Mouse (Mus musculus) liver, embryonic 16.5 days (tissue): ENCODE results near the gene Psme1. TPM values are rescaled to one million over a fixed set of nuclear protein-coding genes. Genes with fewer than 3 reads are reported as not detected.

ENCODE experiments used
- ATAC-seq: fragments of 200-750 bp; cut with Nextera tagmentation; 2 replicates; pipeline ENCODE4 v1.8.0; 2017; ENCODE audit warnings: low read depth, mild to moderate bottlenecking, moderate number of reproducible peaks, moderate library complexity
- H3K27ac ChIP-seq: fragments of 300-500 bp; sonication (generic); 2 replicates; pipeline ENCODE4 v1.5.1; 2014; ENCODE audit warnings: mild to moderate bottlenecking, low read length
- H3K27me3 ChIP-seq: fragments of 300-500 bp; sonication (generic); 2 replicates; pipeline ENCODE4 v1.6.1; 2014; ENCODE audit warnings: low read depth, low read length, mixed read lengths; ENCODE audit not compliant: control insufficient read depth, insufficient read depth
- H3K36me3 ChIP-seq: fragments of 300-500 bp; sonication (generic); 2 replicates; pipeline ENCODE4 v1.6.1; 2014; ENCODE audit warnings: mild to moderate bottlenecking; ENCODE audit not compliant: control insufficient read depth, insufficient read depth
- H3K4me1 ChIP-seq: fragments of 300-500 bp; sonication (generic); 2 replicates; pipeline ENCODE4 v1.6.1; 2014; ENCODE audit warnings: low read depth, low read length, mixed read lengths; ENCODE audit not compliant: control insufficient read depth
- H3K4me2 ChIP-seq: fragments of 300-500 bp; sonication (generic); 2 replicates; pipeline ENCODE4 v1.6.1; 2014; ENCODE audit warnings: low read depth, low read length, mixed read lengths
- H3K4me3 ChIP-seq: fragments of 300-500 bp; sonication (generic); 2 replicates; pipeline ENCODE4 v1.5.1; 2014; ENCODE audit warnings: low read depth, mild to moderate bottlenecking, low read length
- H3K9ac ChIP-seq: fragments of 300-500 bp; sonication (generic); 2 replicates; pipeline ENCODE4 v1.6.1; 2014; ENCODE audit warnings: low read depth, low read length
- H3K9me3 ChIP-seq: fragments of 300-500 bp; sonication (generic); replicated peaks from 2 replicates; pipeline ENCODE4 v1.6.1; 2016; ENCODE audit warnings: low read length; ENCODE audit not compliant: control insufficient read depth
- WGBS: fragments of 180-500 bp; shearing (Covaris S2); extraction: QIAGEN DNeasy Blood & Tissue Kit; methylation state at CpG from one replicate; pipeline ENCODE4 v1.1.7; 2014; ENCODE audit not compliant: insufficient replicate concordance; 5-methylcytosine and 5-hydroxymethylcytosine counted together
- polyA plus RNA-seq: library from polyadenylated mRNA; unstranded; fragments of >200 nt; fragmentation: Nextera tagmentation; extraction: Ambion mirVana; gene quantifications from 2 replicates; pipeline ENCODE4 v1.2.1, GENCODE M21; 2015

Psme1 gene
- polyA plus RNA-seq = 114 TPM in 2 replicates

GRCm38 (mm10) chr14:55577871-55578667 lies at the start of gene Psme1:
TSS of gene Psme1 (plus strand) at chr14:55578123.
- Histone ChIP-seq H3K27ac (peak within 1 kb of the TSS; percentile 83), H3K9ac (peak within 1 kb of the TSS; percentile 80), H3K4me2 (peak within 1 kb of the TSS; percentile 80), H3K4me1 (peaks cover 25% of the 10 kb centered on the region), H3K9me3 (no peaks in the 10 kb centered on the region), H3K27me3 (no peaks in the 10 kb centered on the region), H3K36me3 (0 out of 2 replicates have a peak, but pooled peaks cover 3% of the 10 kb centered on the region), H3K4me3 (peak within 1 kb of the TSS; percentile 70)
- WGBS = under 1% methylated on average over 32 of the region's 32 CpGs
- ATAC-seq = peak; percentile 86

DNA sequence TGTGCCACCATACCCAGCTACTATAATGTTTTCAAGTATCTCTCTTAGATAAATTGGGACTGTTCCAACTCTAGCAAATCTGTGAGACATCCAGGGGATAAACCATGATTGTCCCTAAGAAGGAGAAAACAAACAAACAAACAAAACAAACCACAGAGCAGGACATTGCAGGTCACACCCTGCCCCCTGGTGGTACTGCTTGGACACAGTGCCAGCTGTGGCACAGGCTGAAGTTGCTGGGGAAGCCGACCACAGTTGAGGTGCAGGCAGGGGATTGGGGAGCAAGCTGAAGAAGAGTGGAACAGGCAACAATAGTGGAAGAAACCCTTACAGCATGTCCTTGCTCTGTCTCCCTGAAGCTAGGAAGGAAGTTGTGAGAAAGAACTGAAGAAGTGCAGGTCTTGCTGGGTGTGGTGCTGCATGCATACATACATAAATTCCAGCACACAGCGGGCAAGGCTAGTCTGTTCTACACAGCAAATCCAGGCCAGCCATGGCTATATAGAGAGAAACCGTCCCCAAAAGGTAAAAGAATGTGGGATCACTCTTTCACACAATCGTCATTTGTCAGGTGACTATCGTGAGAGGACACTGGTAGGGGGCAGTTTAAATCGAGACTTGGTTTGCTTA lies 41.7 kb upstream of the Psme1 start:
- no peaks in the 10 kb centered on the region for H3K9me3 ChIP-seq
- no peaks in the 10 kb centered on the region for H3K36me3 ChIP-seq
- WGBS = 54% methylated on average over 6 of the region's 6 CpGs
- H3K27me3 ChIP-seq = no peaks in the 10 kb centered on the region
- peaks cover 15% of the 10 kb centered on the region for H3K4me1 ChIP-seq
- no peak overlapping the region for H3K9ac ChIP-seq
- H3K27ac ChIP-seq = no peak overlapping the region
- no peak for ATAC-seq
- H3K4me2 ChIP-seq = no peak overlapping the region
- H3K4me3 ChIP-seq = no peak overlapping the region

DNA sequence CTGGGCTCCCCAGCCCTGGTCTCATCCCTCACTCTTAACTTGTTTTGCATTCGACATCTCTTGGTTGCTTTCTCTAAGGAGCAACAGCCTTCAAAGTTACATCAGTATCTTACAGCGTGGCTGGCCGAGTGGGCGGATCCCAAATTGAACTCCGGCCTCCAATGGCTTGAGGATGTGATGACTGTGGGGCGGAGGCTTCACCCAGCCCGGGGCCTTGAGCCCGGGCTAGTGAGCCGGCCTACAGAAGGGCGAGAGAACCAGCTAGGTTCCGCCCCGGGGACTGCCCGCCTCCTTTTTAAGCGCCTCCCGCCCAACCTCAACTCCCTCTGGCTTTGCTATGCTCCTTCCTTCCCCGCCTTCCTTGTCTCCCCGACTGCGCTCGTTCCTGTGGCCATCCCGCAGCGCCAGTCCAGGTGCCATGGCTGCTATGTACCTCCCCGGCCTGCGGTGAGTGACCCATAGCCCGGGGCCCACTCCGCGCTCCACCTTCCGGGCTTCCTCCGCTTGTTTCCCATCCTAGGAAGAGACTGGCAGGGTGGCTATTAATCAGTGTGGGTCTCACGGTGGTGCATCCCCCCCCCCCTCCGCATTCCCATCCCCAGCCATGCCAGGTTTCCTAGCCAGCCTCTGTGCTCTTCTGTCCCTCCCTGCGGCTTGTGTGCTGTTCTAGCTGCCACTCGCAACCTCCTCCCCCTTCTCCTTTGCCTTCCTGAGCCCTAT lies 37.7 kb upstream of the Psme1 start, which contains the start of gene Pck2:
Gene Pck2, plus strand, starts transcription at position 200 of the 720 bp plus-strand sequence.
- H3K27ac ChIP-seq = peak within 1 kb of the TSS; percentile 95
- peak within 1 kb of the TSS; percentile 82 for H3K4me3 ChIP-seq
- H3K36me3 ChIP-seq = peaks cover 17% of the 10 kb centered on the region
- WGBS = under 1% methylated on average over 32 of the region's 32 CpGs
- H3K9ac ChIP-seq = peak within 1 kb of the TSS; percentile 97
- H3K4me1 ChIP-seq = peaks cover 26% of the 10 kb centered on the region
- H3K4me2 ChIP-seq = peak within 1 kb of the TSS; percentile 78
- no peaks in the 10 kb centered on the region for H3K9me3 ChIP-seq
- ATAC-seq = peak; percentile 98
- H3K27me3 ChIP-seq = no peaks in the 10 kb centered on the region

DNA sequence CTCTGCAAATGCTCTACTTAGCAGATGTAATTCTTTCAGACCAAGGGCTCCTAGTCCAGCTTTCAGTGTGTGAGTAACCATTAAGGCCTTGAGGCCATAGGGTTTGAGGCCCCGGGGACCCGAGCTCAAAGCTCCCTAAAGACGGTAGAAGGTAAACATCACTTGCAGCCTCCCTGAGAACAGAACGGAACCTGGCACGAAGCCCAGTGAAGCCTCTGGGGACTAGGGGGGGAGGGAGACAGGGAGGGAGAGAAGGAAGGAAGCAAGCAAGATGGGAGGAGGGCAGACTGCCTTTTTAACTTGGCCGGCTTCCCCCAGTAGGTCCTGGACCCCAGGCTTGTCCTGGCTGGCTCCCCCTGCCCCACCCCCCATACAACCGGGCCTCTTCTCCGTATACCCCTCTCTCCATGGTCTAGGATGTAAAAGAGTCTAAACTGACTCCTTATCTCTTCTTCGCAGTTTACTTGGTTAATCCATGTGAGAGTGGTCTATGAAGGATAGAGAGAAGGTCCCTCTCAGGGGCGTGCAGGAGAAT lies 37.1 kb upstream of the Psme1 start:
- peak overlapping the region; percentile 95 for H3K27ac ChIP-seq

GRCm38 (mm10) chr14:55542268-55542667 lies 35.7 kb upstream of the Psme1 start:
- H3K4me1 ChIP-seq = peaks cover 26% of the 10 kb centered on the region
- peak overlapping the region; percentile 82; the same call in 1 of the 2 replicates for H3K4me3 ChIP-seq
- H3K27ac ChIP-seq = peak overlapping the region; percentile 33; the same call in 1 of the 2 replicates
- ATAC-seq = peak; percentile 9; the same call in 1 of the 2 replicates
- no peaks in the 10 kb centered on the region for H3K9me3 ChIP-seq
- H3K36me3 ChIP-seq = peaks cover 34% of the 10 kb centered on the region
- no peaks in the 10 kb centered on the region for H3K27me3 ChIP-seq
- WGBS = 71% methylated on average over 12 of the region's 12 CpGs
- H3K9ac ChIP-seq = 0 out of 2 replicates have a peak overlapping the region, but pooled peaks have one; percentile 9
- peak overlapping the region; percentile 78 for H3K4me2 ChIP-seq

More for the DNA sequence above, 37.1 kb upstream of the Psme1 start:
- Histone ChIP-seq H3K9me3 (no peaks in the 10 kb centered on the region), H3K4me2 (peak overlapping the region; percentile 78), H3K4me3 (peak overlapping the region; percentile 82), H3K36me3 (peaks cover 22% of the 10 kb centered on the region), H3K27me3 (no peaks in the 10 kb centered on the region), H3K4me1 (peaks cover 26% of the 10 kb centered on the region), H3K9ac (peak overlapping the region; percentile 97)
- ATAC-seq = peak; percentile 9
- WGBS = 5% methylated on average over 10 of the region's 10 CpGs

GRCm38 (mm10) chr14:55544334-55544733 lies 33.6 kb upstream of the Psme1 start:
- Histone ChIP-seq H3K9me3 (no peaks in the 10 kb centered on the region), H3K27me3 (no peaks in the 10 kb centered on the region), H3K36me3 (peaks cover 53% of the 10 kb centered on the region), H3K4me2 (no peak overlapping the region), H3K27ac (no peak overlapping the region), H3K4me1 (peaks cover 23% of the 10 kb centered on the region), H3K4me3 (no peak overlapping the region), H3K9ac (no peak overlapping the region)
- no peak for ATAC-seq
- 88% methylated on average over 9 of the region's 9 CpGs for WGBS

- no peak for ATAC-seq
- Histone ChIP-seq H3K4me1 (peaks cover 4% of the 10 kb centered on the region), H3K36me3 (peaks cover 43% of the 10 kb centered on the region), H3K9ac (no peak overlapping the region), H3K9me3 (no peaks in the 10 kb centered on the region), H3K27ac (no peak overlapping the region), H3K4me3 (no peak overlapping the region), H3K27me3 (no peaks in the 10 kb centered on the region), H3K4me2 (no peak overlapping the region)
- WGBS = 84% methylated on average over 6 of the region's 6 CpGs
Observed at GRCm38 (mm10) chr14:55550191-55550590, 27.7 kb upstream of the Psme1 start.

- no peak overlapping the region for H3K27ac ChIP-seq
- no peak overlapping the region for H3K4me3 ChIP-seq
- no peak overlapping the region for H3K9ac ChIP-seq
- peaks cover 10% of the 10 kb centered on the region for H3K4me1 ChIP-seq
- H3K4me2 ChIP-seq = no peak overlapping the region
- no peaks in the 10 kb centered on the region for H3K9me3 ChIP-seq
- H3K36me3 ChIP-seq = peaks cover 34% of the 10 kb centered on the region
- 77% methylated on average over 5 of the region's 5 CpGs for WGBS
- no peaks in the 10 kb centered on the region for H3K27me3 ChIP-seq
- no peak for ATAC-seq
Observed at GRCm38 (mm10) chr14:55551347-55551746, 26.6 kb upstream of the Psme1 start.
